Mouse (Mus musculus) heart, embryonic 11.5 days (tissue): ENCODE measurements around the gene Fhad1. TPM values are rescaled to one million over a fixed set of nuclear protein-coding genes. Genes with fewer than 3 reads are reported as not detected.

ENCODE experiments used
- ATAC-seq: fragments of 200-750 bp; cut with Nextera tagmentation; replicated peaks from 2 replicates; pipeline ENCODE4 v1.8.0; 2017; ENCODE audit warnings: moderate library complexity; ENCODE audit not compliant: insufficient number of reproducible peaks, low FRiP score, low TSS enrichment
- H3K27ac ChIP-seq: fragments of 300-500 bp; sonication (generic); 2 replicates; pipeline ENCODE4 v1.5.1; 2014; ENCODE audit warnings: mild to moderate bottlenecking, low read depth, low read length
- H3K27me3 ChIP-seq: fragments of 300-500 bp; sonication (generic); 2 replicates; pipeline ENCODE4 v1.6.1; 2014; ENCODE audit warnings: mild to moderate bottlenecking, low read length, mixed read lengths; ENCODE audit not compliant: control insufficient read depth, insufficient read depth
- H3K36me3 ChIP-seq: fragments of 300-500 bp; sonication (generic); 2 replicates; pipeline ENCODE4 v1.6.1; 2014; ENCODE audit warnings: mild to moderate bottlenecking, low read length, moderate library complexity, mixed read lengths; ENCODE audit not compliant: control insufficient read depth, insufficient read depth
- H3K4me1 ChIP-seq: fragments of 300-500 bp; sonication (generic); 2 replicates; pipeline ENCODE4 v1.6.1; 2014; ENCODE audit warnings: low read length; ENCODE audit not compliant: control insufficient read depth, insufficient read depth
- H3K4me2 ChIP-seq: fragments of 300-500 bp; sonication (generic); 2 replicates; pipeline ENCODE4 v1.6.1; 2014; ENCODE audit warnings: mild to moderate bottlenecking, moderate library complexity
- H3K4me3 ChIP-seq: fragments of 300-500 bp; sonication (generic); 2 replicates; pipeline ENCODE4 v1.5.1; 2014; ENCODE audit warnings: low read depth, low read length
- H3K9ac ChIP-seq: fragments of 300-500 bp; sonication (generic); 2 replicates; pipeline ENCODE4 v1.6.1; 2014; ENCODE audit warnings: mild to moderate bottlenecking, low read depth, low read length, moderate library complexity
- H3K9me3 ChIP-seq: fragments of 300-500 bp; sonication (generic); replicated peaks from 2 replicates; pipeline ENCODE4 v1.6.1; 2016; ENCODE audit warnings: low read length; ENCODE audit not compliant: control insufficient read depth
- WGBS: fragments of 180-500 bp; shearing (Covaris S2); extraction: QIAGEN DNeasy Blood & Tissue Kit; methylation state at CpG from one replicate; pipeline ENCODE4 v1.1.7; 2014; ENCODE audit not compliant: insufficient replicate concordance; 5-methylcytosine and 5-hydroxymethylcytosine counted together
- polyA plus RNA-seq: library from polyadenylated mRNA; unstranded; fragments of >200 nt; fragmentation: Nextera tagmentation; extraction: Ambion mirVana; gene quantifications from 2 replicates; pipeline ENCODE4 v1.2.1, GENCODE M21; 2014

The Fhad1 gene
- polyA plus RNA-seq, 1 experiment from 2014 or later: 3.8 TPM

DNA sequence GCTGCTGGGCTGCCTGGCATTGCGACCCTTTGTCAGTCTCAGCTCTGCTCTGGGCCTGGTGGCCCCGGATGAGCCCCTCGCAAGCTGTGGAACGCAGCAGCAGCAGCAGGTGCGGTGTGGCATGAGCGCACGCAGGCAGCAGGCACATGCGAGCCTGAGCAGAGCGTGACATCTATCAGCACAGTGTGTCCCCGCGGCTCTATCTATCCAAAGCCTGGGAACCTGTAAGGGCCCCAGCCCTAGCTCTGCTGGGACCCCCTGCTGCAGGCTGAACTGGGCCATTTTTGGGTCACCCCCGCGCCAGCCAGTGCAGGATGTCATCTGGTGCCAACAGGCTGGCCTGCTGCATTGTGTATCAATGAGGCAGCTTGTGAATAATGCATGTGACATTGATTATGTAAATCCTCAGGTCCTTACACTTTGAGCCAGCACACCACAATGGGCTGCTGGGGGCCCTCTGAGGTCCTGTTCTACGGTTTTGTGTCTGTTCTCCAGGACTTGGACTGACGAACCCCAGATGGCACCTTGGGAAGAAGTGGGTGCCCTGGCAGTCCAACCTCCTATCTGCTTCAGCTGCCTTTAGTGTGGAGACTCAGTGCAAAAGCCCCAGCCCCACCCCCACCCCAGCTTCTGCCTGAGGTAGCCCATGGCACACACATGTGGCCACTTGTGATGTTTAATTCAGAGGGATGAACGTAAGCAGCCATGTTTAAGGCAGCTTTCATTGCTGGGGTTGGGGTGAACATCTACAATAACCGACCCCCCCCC lies 113.0 kb downstream of the Fhad1 start:
- WGBS: 65% methylated on average over 17 of the region's 17 CpGs
- H3K4me1 ChIP-seq: peaks cover 35% of the 10 kb centered on the region

DNA sequence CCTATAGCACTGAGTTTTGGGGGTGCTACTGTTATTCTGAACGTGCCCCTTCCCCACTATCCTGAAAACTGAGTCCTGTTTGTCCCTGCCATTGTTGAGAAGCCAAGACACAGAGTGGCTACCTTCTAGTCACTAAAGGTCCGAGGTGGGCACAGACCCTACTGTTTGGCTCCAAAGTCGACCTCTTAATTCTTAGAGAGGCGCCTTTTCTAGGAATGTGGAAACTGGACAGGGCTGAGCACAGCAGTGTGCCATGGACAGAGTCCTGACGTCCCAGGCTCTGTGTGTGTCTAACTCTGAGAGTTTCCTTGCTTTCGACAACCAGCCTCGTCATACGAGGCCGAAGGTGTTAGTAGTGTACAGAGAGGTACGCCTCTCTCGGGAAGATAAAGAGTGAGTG lies 114.5 kb downstream of the Fhad1 start:
- 53% methylated on average over 11 of the region's 11 CpGs for WGBS
- no peaks in the 10 kb centered on the region for H3K36me3 ChIP-seq
- H3K4me1 ChIP-seq: peaks cover 38% of the 10 kb centered on the region
- H3K27me3 ChIP-seq: peaks cover 2% of the 10 kb centered on the region; the same call in 1 of the 2 replicates
- peak; percentile 47; the same call in 1 of the 2 replicates for ATAC-seq
- H3K4me2 ChIP-seq: no peak overlapping the region
- H3K9ac ChIP-seq: no peak overlapping the region
- peak overlapping the region; percentile 83; the same call in 1 of the 2 replicates for H3K27ac ChIP-seq
- no peaks in the 10 kb centered on the region for H3K9me3 ChIP-seq
- H3K4me3 ChIP-seq: no peak overlapping the region

More for the DNA sequence above, 113.0 kb downstream of the Fhad1 start:
- Histone ChIP-seq H3K27me3 (peaks cover 2% of the 10 kb centered on the region; the same call in 1 of the 2 replicates), H3K36me3 (no peaks in the 10 kb centered on the region), H3K9me3 (no peaks in the 10 kb centered on the region), H3K4me2 (no peak overlapping the region), H3K27ac (no peak overlapping the region), H3K4me3 (no peak overlapping the region), H3K9ac (no peak overlapping the region)
- no peak for ATAC-seq

DNA sequence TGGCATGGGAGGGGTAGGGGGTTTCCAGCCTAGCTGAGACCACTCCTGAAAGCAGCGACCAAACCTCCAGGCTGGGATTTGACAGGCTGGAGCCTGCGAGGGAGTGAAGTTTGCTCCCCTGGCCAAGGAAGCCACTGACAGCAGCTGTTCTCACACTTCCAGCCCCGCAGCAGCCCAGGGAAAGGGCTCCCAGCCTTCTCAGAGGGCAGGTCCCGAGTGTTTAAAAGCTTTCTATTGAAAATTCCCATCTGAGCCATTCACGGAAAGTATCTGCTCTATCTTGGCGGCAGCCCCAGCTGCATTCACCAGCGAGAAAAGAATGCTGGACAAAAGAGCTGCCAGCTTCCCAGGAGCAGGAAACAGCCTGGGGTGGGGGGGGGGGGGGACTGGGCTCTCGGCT lies 114.9 kb downstream of the Fhad1 start:
- no peak overlapping the region for H3K4me3 ChIP-seq
- H3K27me3 ChIP-seq: peaks cover 2% of the 10 kb centered on the region; the same call in 1 of the 2 replicates
- H3K9me3 ChIP-seq: no peaks in the 10 kb centered on the region
- H3K27ac ChIP-seq: peak overlapping the region; percentile 83
- ATAC-seq: no peak
- 0 out of 2 replicates have a peak overlapping the region, but pooled peaks have one; percentile 46 for H3K9ac ChIP-seq
- 6% methylated on average over 7 of the region's 8 CpGs for WGBS
- H3K4me1 ChIP-seq: peaks cover 37% of the 10 kb centered on the region
- peak overlapping the region; percentile 41 for H3K4me2 ChIP-seq
- H3K36me3 ChIP-seq: no peaks in the 10 kb centered on the region

DNA sequence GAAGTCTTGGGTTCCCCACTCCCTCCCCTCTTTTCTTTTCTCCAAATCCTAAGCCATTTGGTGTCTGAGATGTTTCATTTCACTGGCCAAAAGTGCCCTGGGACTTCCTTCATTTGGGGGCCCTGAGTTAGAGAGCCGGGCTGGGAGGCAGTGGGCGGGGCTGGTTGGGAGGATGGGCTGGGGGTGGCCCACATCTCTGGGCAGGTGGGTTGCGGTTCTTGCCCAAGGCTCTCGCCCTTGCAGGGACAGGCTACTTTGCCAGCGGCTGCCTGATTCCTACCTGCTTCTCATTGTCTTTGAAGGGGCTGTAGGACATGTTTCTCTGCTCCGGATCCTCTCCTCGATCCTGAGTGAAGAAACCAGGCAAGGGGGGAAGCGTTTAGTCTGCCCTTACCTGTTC lies 116.0 kb downstream of the Fhad1 start:
- H3K4me2 ChIP-seq: no peak overlapping the region
- H3K9ac ChIP-seq: no peak overlapping the region
- no peak overlapping the region for H3K4me3 ChIP-seq
- peaks cover 31% of the 10 kb centered on the region for H3K4me1 ChIP-seq
- ATAC-seq: no peak
- no peaks in the 10 kb centered on the region for H3K9me3 ChIP-seq
- H3K27me3 ChIP-seq: no peaks in the 10 kb centered on the region
- H3K36me3 ChIP-seq: no peaks in the 10 kb centered on the region
- 77% methylated on average over 8 of the region's 8 CpGs for WGBS
- no peak overlapping the region for H3K27ac ChIP-seq

DNA sequence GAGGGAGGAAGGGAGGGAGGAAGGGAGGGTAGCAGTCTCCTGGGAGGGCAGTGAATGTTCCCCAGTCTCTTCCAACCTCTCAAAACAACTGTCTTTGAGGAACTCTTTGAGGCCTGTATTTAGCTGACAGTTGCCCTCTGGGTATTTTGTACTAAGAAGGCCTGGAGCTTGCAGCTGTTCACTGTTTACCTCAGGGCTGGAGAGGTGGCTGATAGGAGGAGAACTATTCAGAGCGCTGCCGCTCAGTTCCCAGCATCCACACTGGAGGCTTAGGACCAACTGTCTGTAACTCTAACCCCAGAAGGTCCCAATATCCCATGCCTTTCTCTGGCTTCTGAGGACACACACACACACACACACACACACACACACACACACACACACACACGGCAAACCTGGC lies 117.0 kb downstream of the Fhad1 start:
- Histone ChIP-seq H3K9me3 (no peaks in the 10 kb centered on the region), H3K4me2 (no peak overlapping the region), H3K4me3 (no peak overlapping the region), H3K9ac (no peak overlapping the region), H3K36me3 (no peaks in the 10 kb centered on the region), H3K27me3 (no peaks in the 10 kb centered on the region), H3K27ac (no peak overlapping the region), H3K4me1 (peaks cover 30% of the 10 kb centered on the region)
- ATAC-seq: no peak
- WGBS: 35% methylated on average over 3 of the region's 3 CpGs

DNA sequence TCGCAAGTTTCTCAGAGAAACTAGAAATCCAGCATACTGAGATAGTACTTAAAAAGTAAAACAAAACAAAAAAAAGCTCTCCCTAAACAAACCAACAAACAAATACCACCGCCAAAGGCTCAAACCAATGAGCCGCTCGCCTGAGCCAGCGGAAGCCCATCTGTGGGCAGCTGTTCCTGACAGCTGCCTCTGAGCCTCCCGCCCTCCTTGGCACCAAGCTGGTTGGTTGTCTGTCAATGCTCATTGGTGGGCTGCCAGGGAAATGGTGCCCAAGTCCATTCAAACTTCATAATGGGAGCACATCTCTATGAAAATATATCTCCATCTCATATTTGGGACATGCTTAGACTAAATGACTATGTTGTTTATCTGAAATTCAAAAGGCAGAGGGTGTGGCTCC lies 117.7 kb downstream of the Fhad1 start:
- Histone ChIP-seq H3K27ac (no peak overlapping the region), H3K36me3 (no peaks in the 10 kb centered on the region), H3K4me1 (peaks cover 27% of the 10 kb centered on the region), H3K9ac (no peak overlapping the region), H3K4me3 (no peak overlapping the region), H3K27me3 (no peaks in the 10 kb centered on the region), H3K4me2 (no peak overlapping the region), H3K9me3 (no peaks in the 10 kb centered on the region)
- WGBS: 86% methylated on average over 6 of the region's 6 CpGs
- ATAC-seq: no peak

DNA sequence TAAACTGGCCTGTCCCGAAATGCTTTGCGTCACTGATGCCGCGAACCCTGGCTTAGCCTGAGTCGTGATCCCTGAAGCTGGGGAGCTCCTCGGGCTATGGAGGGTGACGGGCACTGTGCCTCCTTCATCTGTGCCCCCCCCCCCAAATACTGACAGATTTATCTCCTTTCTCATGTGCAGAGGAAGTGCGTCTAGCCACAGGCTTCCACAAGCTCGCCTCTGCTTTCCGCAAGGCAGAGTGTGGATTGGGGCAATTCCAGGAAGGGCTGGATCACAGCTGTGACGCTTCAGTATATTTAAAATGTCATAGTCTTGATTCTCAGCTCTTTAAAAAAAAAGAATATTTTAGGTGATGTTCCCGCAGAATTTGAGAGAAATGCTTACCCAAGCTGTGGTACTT lies 119.1 kb downstream of the Fhad1 start:
- peak overlapping the region; percentile 27; the same call in 1 of the 2 replicates for H3K4me2 ChIP-seq
- WGBS: 49% methylated on average over 12 of the region's 12 CpGs

DNA sequence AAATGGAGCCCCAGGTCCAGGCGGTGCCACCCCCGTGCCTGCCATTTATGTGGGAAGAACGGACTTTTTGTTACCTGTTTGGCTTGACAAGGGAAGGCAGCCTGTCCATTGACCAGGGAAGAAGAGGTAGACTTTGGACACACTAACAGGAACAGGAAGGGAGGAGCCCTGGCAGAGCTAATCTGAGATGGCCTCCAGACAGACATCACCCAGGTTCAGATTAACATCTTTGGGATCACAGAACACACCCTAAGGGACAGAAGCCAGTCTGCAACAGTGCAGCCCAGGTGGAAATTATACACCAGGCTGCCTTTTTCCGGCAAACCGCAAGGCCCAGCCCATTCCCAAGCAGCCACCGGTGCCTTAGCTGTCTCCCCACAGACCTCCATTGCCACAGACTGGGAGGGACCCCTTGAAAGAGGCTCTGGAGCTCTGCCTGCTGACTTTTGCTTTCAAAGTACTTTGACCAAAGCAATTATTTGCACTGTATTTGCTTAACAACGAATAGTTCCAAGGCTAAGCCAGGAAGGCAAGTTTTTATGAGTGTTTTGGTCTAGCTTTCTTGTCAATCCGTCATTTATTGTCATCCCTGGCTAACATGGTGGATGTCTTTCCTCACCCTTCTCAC lies 121.6 kb downstream of the Fhad1 start:
- no peak overlapping the region for H3K9ac ChIP-seq
- WGBS: 87% methylated on average over 8 of the region's 8 CpGs

More for the DNA sequence above, 119.1 kb downstream of the Fhad1 start:
- no peak for ATAC-seq
- H3K9ac ChIP-seq: no peak overlapping the region
- no peak overlapping the region for H3K4me3 ChIP-seq
- peaks cover 22% of the 10 kb centered on the region for H3K4me1 ChIP-seq
- H3K36me3 ChIP-seq: no peaks in the 10 kb centered on the region
- H3K9me3 ChIP-seq: no peaks in the 10 kb centered on the region
- no peak overlapping the region for H3K27ac ChIP-seq
- no peaks in the 10 kb centered on the region for H3K27me3 ChIP-seq

More for the DNA sequence above, 121.6 kb downstream of the Fhad1 start:
- ATAC-seq: no peak
- Histone ChIP-seq H3K9me3 (no peaks in the 10 kb centered on the region), H3K4me1 (peaks cover 10% of the 10 kb centered on the region), H3K36me3 (no peaks in the 10 kb centered on the region), H3K4me2 (no peak overlapping the region), H3K27ac (no peak overlapping the region), H3K27me3 (no peaks in the 10 kb centered on the region), H3K4me3 (no peak overlapping the region)
